Mouse (Mus musculus): ENCODE data around the gene Kcnj10.

Kcnj10 gene

GRCm38 (mm10) chr1:172368768-172369418, 27.9 kb downstream of the Kcnj10 start:
- in situ Hi-C loops (cut with MboI; ENCODE audit: low sequenced_read_pairs), result no loop called here

DNA sequence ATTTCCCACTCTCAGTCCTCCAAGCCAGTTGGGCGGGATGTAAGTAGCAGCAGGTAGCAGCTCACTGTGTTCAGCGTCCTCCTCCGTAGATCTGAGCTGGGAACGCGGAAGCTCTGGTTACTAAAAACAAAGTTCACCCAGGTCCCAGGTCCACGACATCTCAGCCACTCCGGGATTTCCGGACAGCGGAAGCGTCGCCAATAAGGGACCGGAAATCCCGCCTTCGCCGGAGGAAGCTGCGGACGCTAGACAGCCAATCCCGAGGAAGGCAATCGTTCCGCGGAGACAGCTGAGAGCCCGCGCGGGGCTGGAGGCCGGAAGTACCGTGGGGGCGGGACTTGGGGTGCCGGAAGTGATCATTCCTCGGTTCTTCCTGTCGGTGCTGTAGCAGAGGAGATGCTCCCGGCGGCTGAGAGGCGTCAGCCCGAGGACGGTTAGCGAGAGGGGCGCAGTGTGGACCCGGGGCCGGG, 35.2 kb downstream of the Kcnj10 start, which contains the start of gene Pigm:
TSS of gene Pigm (plus strand) at position 349 of the 470 bp plus-strand sequence.
- in situ Hi-C loops (cut with MboI; ENCODE audit: low sequenced_read_pairs), result no loop called here

- in situ Hi-C loops (cut with MboI; ENCODE audit: low sequenced_read_pairs), result no loop called here
These were observed 35.9 kb downstream of the Kcnj10 start for GRCm38 (mm10) chr1:172376758-172377458.

DNA sequence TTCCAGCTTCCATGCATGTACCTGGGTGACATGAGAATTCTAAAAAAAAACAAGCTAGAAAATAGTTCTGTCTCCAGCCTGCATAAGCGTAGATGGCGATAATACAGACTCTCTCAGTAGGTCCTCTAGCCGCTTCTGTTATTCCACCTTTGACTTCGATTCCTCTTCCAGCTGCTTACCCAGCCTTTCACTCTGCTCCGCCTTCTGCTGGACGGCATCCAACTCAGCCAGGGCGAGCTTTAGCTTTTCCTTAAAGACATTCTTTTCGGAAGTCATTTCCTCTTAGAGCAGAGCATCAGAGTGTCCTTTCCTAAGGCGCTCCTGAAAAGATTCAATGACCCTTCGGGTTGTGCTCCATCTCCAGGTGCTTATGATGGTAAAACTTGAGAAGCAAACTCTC, 39.1 kb downstream of the Kcnj10 start:
- in situ Hi-C loops (cut with MboI; ENCODE audit: low sequenced_read_pairs), result no loop called here

- in situ Hi-C loops (cut with MboI; ENCODE audit: low sequenced_read_pairs), result no loop called here
These were observed 41.1 kb downstream of the Kcnj10 start for GRCm38 (mm10) chr1:172382090-172382489.

DNA sequence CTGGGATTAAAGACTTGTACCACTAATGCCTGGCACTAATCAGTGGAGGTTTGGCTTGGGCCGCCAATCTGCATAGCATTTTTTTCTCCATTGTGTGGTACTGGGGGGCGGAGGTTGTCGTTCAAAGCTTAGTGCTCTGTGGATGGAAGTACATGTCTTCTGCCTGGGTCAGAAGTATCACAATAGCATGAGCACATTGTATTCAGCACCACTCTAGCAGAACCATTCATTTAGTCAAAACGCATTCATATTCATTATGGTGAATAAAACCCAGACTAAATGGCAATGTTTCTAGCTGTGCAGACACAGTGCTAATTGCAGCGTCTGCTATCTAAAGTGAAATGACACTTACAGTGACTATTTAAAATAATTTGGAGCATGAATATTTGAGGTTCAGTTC, 46.2 kb downstream of the Kcnj10 start:
- in situ Hi-C loops (cut with MboI; ENCODE audit: low sequenced_read_pairs), result no loop called here

DNA sequence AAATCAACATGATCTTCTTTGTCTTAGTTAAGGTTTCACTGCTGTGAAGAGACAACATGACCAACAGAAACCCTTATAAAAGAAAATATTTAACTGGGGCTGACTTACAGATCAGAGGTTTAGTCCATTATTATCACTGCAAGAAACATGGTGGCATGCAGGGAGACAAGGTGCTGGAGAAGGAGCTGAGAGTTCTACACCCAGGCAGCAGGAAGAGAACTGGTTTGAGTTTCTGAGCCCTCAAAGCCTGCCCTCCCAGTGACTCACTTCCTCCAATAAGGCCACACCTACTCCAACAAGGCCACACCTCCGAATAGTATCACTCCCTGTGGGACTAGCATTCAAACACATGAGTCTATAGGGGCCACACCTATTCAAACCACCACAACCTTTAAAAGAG, 49.8 kb downstream of the Kcnj10 start:
- in situ Hi-C loops (cut with MboI; ENCODE audit: low sequenced_read_pairs), result no loop called here

GRCm38 (mm10) chr1:172391807-172392581, 51.0 kb downstream of the Kcnj10 start:
- in situ Hi-C loops (cut with MboI; ENCODE audit: low sequenced_read_pairs), result no loop called here

GRCm38 (mm10) chr1:172392643-172393170, 51.7 kb downstream of the Kcnj10 start:
- in situ Hi-C loops (cut with MboI; ENCODE audit: low sequenced_read_pairs), result no loop called here

GRCm38 (mm10) chr1:172393739-172394138, 52.7 kb downstream of the Kcnj10 start:
- in situ Hi-C loops (cut with MboI; ENCODE audit: low sequenced_read_pairs), result no loop called here

- in situ Hi-C loops (cut with MboI; ENCODE audit: low sequenced_read_pairs), result no loop called here
These were observed 56.2 kb downstream of the Kcnj10 start for GRCm38 (mm10) chr1:172396996-172397752.

GRCm38 (mm10) chr1:172406077-172406706, 65.2 kb downstream of the Kcnj10 start:
- in situ Hi-C loops (cut with MboI; ENCODE audit: low sequenced_read_pairs), result loop anchor here (25.0 kb wide), 2 partner anchors 231 to 981 kb away; partner anchors contain the start of gene Dusp23

DNA sequence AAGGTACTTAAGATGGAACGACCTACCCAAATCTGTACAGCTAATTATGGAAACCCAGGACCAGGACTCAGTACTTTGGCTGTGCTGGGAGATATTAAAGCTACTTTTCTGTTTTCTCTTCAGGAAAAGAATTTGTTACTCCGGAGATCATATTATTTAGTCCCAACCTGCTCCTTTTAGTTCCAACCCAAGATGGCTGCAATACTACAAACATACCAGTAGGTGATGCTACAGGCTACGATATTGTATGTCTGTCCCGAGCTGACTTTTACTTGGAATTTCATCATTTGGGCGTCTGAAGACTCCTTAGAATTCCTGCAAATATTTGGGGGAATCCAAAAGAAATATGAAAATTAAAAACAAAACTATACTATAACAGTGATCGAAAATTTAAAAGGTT, 68.0 kb downstream of the Kcnj10 start:
- in situ Hi-C loops (cut with MboI; ENCODE audit: low sequenced_read_pairs), result loop anchor here (25.0 kb wide), 2 partner anchors 228 to 978 kb away; partner anchors contain the start of gene Dusp23

DNA sequence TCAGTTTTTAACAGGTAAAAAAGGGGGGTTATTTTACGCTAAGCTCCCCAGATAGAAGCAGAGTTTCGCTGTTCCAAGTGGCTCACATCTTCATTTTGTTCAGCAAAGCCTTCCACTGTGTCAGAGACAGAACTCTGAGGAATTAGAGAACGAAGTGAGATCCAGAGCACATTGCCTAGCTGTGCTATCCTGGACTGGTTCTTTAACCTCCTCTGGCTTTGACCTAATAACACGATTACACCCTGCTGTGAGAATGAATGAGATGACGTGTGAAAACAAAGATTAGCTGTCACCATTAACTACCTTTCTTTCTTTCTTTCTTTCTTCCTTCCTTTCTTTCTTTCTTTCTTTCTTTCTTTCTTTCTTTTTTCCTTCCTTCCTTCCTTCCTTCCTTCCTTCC, 68.4 kb downstream of the Kcnj10 start:
- in situ Hi-C loops (cut with MboI; ENCODE audit: low sequenced_read_pairs), result loop anchor here (25.0 kb wide), 2 partner anchors 228 to 978 kb away; partner anchors contain the start of gene Dusp23

GRCm38 (mm10) chr1:172410806-172411205, 69.8 kb downstream of the Kcnj10 start:
- in situ Hi-C loops (cut with MboI; ENCODE audit: low sequenced_read_pairs), result loop anchor here (25.0 kb wide), 2 partner anchors 226 to 976 kb away; partner anchors contain the start of gene Dusp23

DNA sequence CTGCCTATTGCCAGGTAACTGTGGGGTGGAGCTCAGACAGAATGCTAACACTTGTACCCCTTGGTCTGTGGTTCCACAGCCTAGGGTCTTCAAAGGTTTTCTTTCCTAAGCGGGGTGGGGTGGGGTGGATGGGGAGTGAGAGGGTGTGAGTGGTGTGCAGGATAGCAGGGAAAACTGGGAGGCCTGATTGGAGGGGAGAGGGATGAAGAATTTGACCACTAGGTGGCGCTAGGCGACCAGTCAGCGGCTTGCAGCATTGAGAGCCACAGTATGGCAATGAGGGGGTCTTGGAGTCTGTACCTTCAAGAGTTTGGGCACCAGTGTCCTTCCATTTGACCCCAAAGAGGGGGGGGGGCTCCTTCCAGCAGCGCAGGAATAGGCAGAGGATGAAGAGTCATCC, 71.2 kb downstream of the Kcnj10 start:
- in situ Hi-C loops (cut with MboI; ENCODE audit: low sequenced_read_pairs), result loop anchor here (25.0 kb wide), 2 partner anchors 225 to 975 kb away; partner anchors contain the start of gene Dusp23

DNA sequence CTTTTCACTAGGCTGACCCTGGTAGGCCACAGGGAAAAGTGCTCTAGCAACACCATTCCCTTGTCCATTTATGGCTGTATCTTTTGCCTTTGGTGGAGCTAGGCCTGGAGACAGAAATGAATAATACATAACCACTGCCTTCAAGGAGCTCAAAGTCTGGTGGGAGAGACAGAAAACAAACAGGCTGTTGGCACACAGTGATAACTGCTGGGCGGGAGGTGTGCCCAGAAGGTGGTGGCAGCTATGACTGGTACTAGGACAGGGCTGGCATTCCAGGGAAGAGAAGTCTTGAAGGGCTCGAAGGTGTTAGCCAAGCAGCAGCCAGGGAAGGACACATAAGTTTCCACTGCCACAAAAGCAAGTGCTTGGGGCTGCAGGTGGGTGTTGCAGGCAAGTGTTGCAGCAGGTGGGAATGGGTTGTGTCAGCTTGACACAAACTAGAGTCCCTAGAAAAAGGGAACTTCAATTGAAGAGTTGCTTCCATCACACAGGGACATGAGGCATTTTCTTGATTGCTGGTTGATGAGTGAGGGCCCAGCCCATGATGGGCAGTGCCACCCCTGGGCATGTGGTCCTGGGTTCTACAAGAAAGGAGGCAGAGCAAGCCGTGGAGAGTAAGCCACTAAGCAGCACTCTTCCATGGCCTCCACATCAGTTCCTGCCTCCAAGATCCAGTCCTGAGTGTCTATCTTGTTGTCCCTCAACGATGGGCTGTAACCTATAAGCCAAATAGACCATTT, 72.7 kb downstream of the Kcnj10 start:
- in situ Hi-C loops (cut with MboI; ENCODE audit: low sequenced_read_pairs), result loop anchor here (25.0 kb wide), 2 partner anchors 224 to 974 kb away; partner anchors contain the start of gene Dusp23

- in situ Hi-C loops (cut with MboI; ENCODE audit: low sequenced_read_pairs), result loop anchor here (25.0 kb wide), 2 partner anchors 223 to 973 kb away; partner anchors contain the start of gene Dusp23
These were observed 73.2 kb downstream of the Kcnj10 start for GRCm38 (mm10) chr1:172414231-172414585.

GRCm38 (mm10) chr1:172415061-172415460, 74.1 kb downstream of the Kcnj10 start:
- in situ Hi-C loops (cut with MboI; ENCODE audit: low sequenced_read_pairs), result loop anchor here (5.0 to 25.0 kb wide), 3 partner anchors 67 to 972 kb away; partner anchors contain the start of genes Dusp23 and Igsf9

Data from CH12F3 (cell line).